Mouse (Mus musculus): Measurements from ENCODE around the gene Ank3.

DNA sequence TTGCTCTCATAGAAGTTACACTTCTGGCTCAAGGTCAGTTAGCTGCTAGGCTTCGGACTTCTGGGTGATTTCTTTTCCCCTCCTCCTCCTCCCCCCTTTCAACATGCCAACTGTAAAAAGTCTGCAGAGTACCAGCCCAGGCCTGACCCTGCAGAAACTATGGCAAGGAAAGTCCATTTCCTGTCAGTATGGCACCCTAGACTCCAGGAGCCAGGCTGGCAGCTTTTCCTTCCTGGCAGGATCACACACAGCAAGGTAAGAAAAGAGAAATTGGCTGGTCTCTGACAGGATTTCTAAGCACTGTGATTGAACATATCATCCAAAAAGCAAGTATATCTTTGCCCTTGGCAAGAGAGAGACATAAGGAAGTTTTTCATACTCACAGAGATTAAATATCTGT lies 333.3 kb downstream of the Ank3 start:
- TF ChIP-seq CTCF (IDR thresholded peaks at IDR 0.05; ENCODE audit: borderline replicate concordance, extremely low read depth, insufficient read depth, insufficient read length), result no peak
- no peak for TF ChIP-seq POLR2A (IDR thresholded peaks at IDR 0.05; ENCODE audit: borderline replicate concordance, extremely low read depth, insufficient read depth, insufficient read length, poor library complexity, severe bottlenecking)

Data from brain, embryonic 14.5 days (tissue).